Mouse (Mus musculus): ENCODE results near the gene 1810010H24Rik. TPM values are rescaled to one million over a fixed set of nuclear protein-coding genes. Genes with fewer than 3 reads are reported as not detected.

Gene 1810010H24Rik
- polyA plus RNA-seq, 1 experiment from 2014 or later, result 2.0 TPM

Other genes starting within 250 kb of the 1810010H24Rik start
- 10.5 and 11.7 TPM in 2 replicates for gene Polg2, start 246.1 kb upstream of the 1810010H24Rik start, polyA plus RNA-seq (2015; fragmentation: Nextera tagmentation; extraction: Ambion mirVana)
- 304 and 316 TPM in 2 replicates for gene Ddx5, start 236.5 kb upstream of the 1810010H24Rik start, polyA plus RNA-seq (2015; fragmentation: Nextera tagmentation; extraction: Ambion mirVana)
- gene Cep95, start 236.4 kb upstream of the 1810010H24Rik start, polyA plus RNA-seq (2015; fragmentation: Nextera tagmentation; extraction: Ambion mirVana), result 18.8 and 20.4 TPM in 2 replicates
- gene Smurf2, start 105.0 kb upstream of the 1810010H24Rik start, polyA plus RNA-seq (2015; fragmentation: Nextera tagmentation; extraction: Ambion mirVana), result 11.4 and 14.2 TPM in 2 replicates
- gene Kpna2, start 26.1 kb upstream of the 1810010H24Rik start, polyA plus RNA-seq (2015; fragmentation: Nextera tagmentation; extraction: Ambion mirVana), result 297 and 327 TPM in 2 replicates
- 22.8 and 27.4 TPM in 2 replicates for gene Bptf, start 106.4 kb downstream of the 1810010H24Rik start, polyA plus RNA-seq (2015; fragmentation: Nextera tagmentation; extraction: Ambion mirVana)
- gene Nol11, start 163.7 kb downstream of the 1810010H24Rik start, polyA plus RNA-seq (2015; fragmentation: Nextera tagmentation; extraction: Ambion mirVana), result 46.2 and 48.2 TPM in 2 replicates